Mouse (Mus musculus): Measurements from ENCODE around the gene Gm8356.
"Not testable (repeated sequence)": the region's sequence is repeated elsewhere in the genome, so short reads cannot be mapped to it uniquely, and the experiment has no call there.

The Gm8356 gene

GRCm38 (mm10) chr14:6537190-6537589 lies at the start of gene Gm8356:
TSS of gene Gm8356 (minus strand) at chr14:6537290.
- DNase-seq (ENCODE audit: extremely low spot score): not testable (repeated sequence)

- DNase-seq (ENCODE audit: extremely low spot score): not testable (repeated sequence)
Measured at GRCm38 (mm10) chr14:6486331-6486730, 50.8 kb downstream of the Gm8356 start.

- not testable (repeated sequence) for DNase-seq (ENCODE audit: extremely low spot score)
Measured at GRCm38 (mm10) chr14:6485541-6485940, 51.5 kb downstream of the Gm8356 start.

- DNase-seq (ENCODE audit: extremely low spot score): not testable (repeated sequence)
Measured at GRCm38 (mm10) chr14:6482126-6482525, 55.0 kb downstream of the Gm8356 start.
